Mouse (Mus musculus): ENCODE data around the gene Tnp2.
A peak's percentile ranks its signal among the peaks of the same experiment; 100 is the strongest.
"Not testable (repeated sequence)": the region's sequence is repeated elsewhere in the genome, so short reads cannot be mapped to it uniquely, and the experiment has no call there.

The Tnp2 gene

GRCm38 (mm10) chr16:10788271-10788670 is at the start of gene Tnp2:
Gene Tnp2 (minus strand): TSS chr16:10788660.
- peak; percentile 42 to 56 for DNase-seq (ENCODE audit: low spot score in 2 of 2)

- DNase-seq (ENCODE audit: low spot score in 2 of 2) = peak; percentile 65 to 67
Observed at GRCm38 (mm10) chr16:10837903-10838302, 49.4 kb upstream of the Tnp2 start.

- no peak for DNase-seq (ENCODE audit: low spot score in 2 of 2)
Observed at GRCm38 (mm10) chr16:10837250-10837649, 48.8 kb upstream of the Tnp2 start.

GRCm38 (mm10) chr16:10836388-10836787 is 47.9 kb upstream of the Tnp2 start:
- peak; percentile 70 to 75 for DNase-seq (ENCODE audit: low spot score in 2 of 2)

GRCm38 (mm10) chr16:10834911-10835587 is 46.6 kb upstream of the Tnp2 start, which contains the start of gene Rmi2:
Gene Rmi2 (plus strand): TSS chr16:10835059.
- DNase-seq (ENCODE audit: low spot score in 2 of 2) = peak; percentile 87 to 89

- no peak for DNase-seq (ENCODE audit: low spot score in 2 of 2)
Observed at GRCm38 (mm10) chr16:10834542-10834910, 46.1 kb upstream of the Tnp2 start.

- DNase-seq (ENCODE audit: low spot score in 2 of 2) = no peak
Observed at GRCm38 (mm10) chr16:10828461-10828805, 40.0 kb upstream of the Tnp2 start.

- DNase-seq (ENCODE audit: low spot score in 2 of 2) = no peak
Observed at GRCm38 (mm10) chr16:10827766-10828460, 39.5 kb upstream of the Tnp2 start.

GRCm38 (mm10) chr16:10827269-10827668 is 38.8 kb upstream of the Tnp2 start:
- DNase-seq (ENCODE audit: low spot score in 2 of 2) = peak in 1 of 2 experiments; percentile 56

- DNase-seq (ENCODE audit: low spot score in 2 of 2) = no peak
Observed at GRCm38 (mm10) chr16:10825840-10826239, 37.4 kb upstream of the Tnp2 start.

- no peak for DNase-seq (ENCODE audit: low spot score in 2 of 2)
Observed at GRCm38 (mm10) chr16:10824536-10824935, 36.1 kb upstream of the Tnp2 start.

GRCm38 (mm10) chr16:10821387-10821786 is 32.9 kb upstream of the Tnp2 start:
- DNase-seq (ENCODE audit: low spot score in 2 of 2) = no peak

- no peak for DNase-seq (ENCODE audit: low spot score in 2 of 2)
Observed at GRCm38 (mm10) chr16:10819966-10820365, 31.5 kb upstream of the Tnp2 start.

GRCm38 (mm10) chr16:10818579-10819135 is 30.2 kb upstream of the Tnp2 start:
- DNase-seq (ENCODE audit: low spot score in 2 of 2) = no peak

- DNase-seq (ENCODE audit: low spot score in 2 of 2) = no peak
Observed at GRCm38 (mm10) chr16:10814864-10815263, 26.4 kb upstream of the Tnp2 start.

- peak in 1 of 2 experiments; percentile 36 for DNase-seq (ENCODE audit: low spot score in 2 of 2)
Observed at GRCm38 (mm10) chr16:10813726-10814125, 25.3 kb upstream of the Tnp2 start.

- DNase-seq (ENCODE audit: low spot score in 2 of 2) = no peak
Observed at GRCm38 (mm10) chr16:10812865-10813371, 24.5 kb upstream of the Tnp2 start, which contains the start of gene Gm11172. Gene Gm11172 (plus strand): TSS chr16:10812915.

GRCm38 (mm10) chr16:10810376-10810775 is 21.9 kb upstream of the Tnp2 start:
- DNase-seq (ENCODE audit: low spot score in 2 of 2) = no peak

GRCm38 (mm10) chr16:10805789-10806527 is 17.5 kb upstream of the Tnp2 start, which contains the start of gene Prm1:
Gene Prm1 (minus strand): TSS chr16:10805839.
- DNase-seq (ENCODE audit: low spot score in 2 of 2) = peak; percentile 70 to 78

- DNase-seq (ENCODE audit: low spot score in 2 of 2) = not testable (repeated sequence)
Observed at GRCm38 (mm10) chr16:10802420-10802819, 14.0 kb upstream of the Tnp2 start.

GRCm38 (mm10) chr16:10796034-10796433 is 7.6 kb upstream of the Tnp2 start, which contains the start of gene Prm2:
Gene Prm2 (minus strand): TSS chr16:10796134.
- DNase-seq (ENCODE audit: low spot score in 2 of 2) = no peak

- no peak for DNase-seq (ENCODE audit: low spot score in 2 of 2)
Observed at GRCm38 (mm10) chr16:10790702-10791101, 2.2 kb upstream of the Tnp2 start, which contains the start of gene Prm3. Gene Prm3 (minus strand): TSS chr16:10790914.

All from thymus, postnatal 10 days (tissue).